Mouse (Mus musculus) limb, embryonic 15.5 days (tissue): Measurements from ENCODE around the gene Lrrn3. TPM values are rescaled to one million over a fixed set of nuclear protein-coding genes. Genes with fewer than 3 reads are reported as not detected.
A peak's percentile ranks its signal among the peaks of the same experiment; 100 is the strongest.

Experiments
- ATAC-seq: fragments of 200-750 bp; cut with Nextera tagmentation; 2 replicates; pipeline ENCODE4 v1.8.0; 2017; ENCODE audit warnings: low read depth, moderate TSS enrichment; ENCODE audit not compliant: insufficient number of reproducible peaks, low FRiP score, low TSS enrichment
- H3K27ac ChIP-seq: fragments of 300-500 bp; sonication (generic); 2 replicates; pipeline ENCODE4 v1.5.1; 2015; ENCODE audit warnings: moderate library complexity, mild to moderate bottlenecking, inconsistent platforms
- H3K27me3 ChIP-seq: fragments of 300-500 bp; sonication (generic); 2 replicates; pipeline ENCODE4 v1.6.1; 2015; ENCODE audit warnings: inconsistent platforms
- H3K36me3 ChIP-seq: fragments of 300-500 bp; sonication (generic); 2 replicates; pipeline ENCODE4 v1.6.1; 2015; ENCODE audit warnings: inconsistent platforms
- H3K4me1 ChIP-seq: fragments of 300-500 bp; sonication (generic); 2 replicates; pipeline ENCODE4 v1.6.1; 2015; ENCODE audit warnings: inconsistent platforms
- H3K4me2 ChIP-seq: fragments of 300-500 bp; sonication (generic); 2 replicates; pipeline ENCODE4 v1.6.1; 2015; ENCODE audit warnings: mild to moderate bottlenecking, inconsistent platforms
- H3K4me3 ChIP-seq: fragments of 300-500 bp; sonication (generic); 2 replicates; pipeline ENCODE4 v1.5.1; 2015; ENCODE audit warnings: mild to moderate bottlenecking, inconsistent platforms
- H3K9ac ChIP-seq: fragments of 300-500 bp; sonication (generic); 2 replicates; pipeline ENCODE4 v1.6.1; 2015; ENCODE audit warnings: inconsistent platforms
- H3K9me3 ChIP-seq: fragments of 300-500 bp; sonication (generic); 2 replicates; pipeline ENCODE4 v1.6.1; 2016; ENCODE audit warnings: inconsistent platforms
- WGBS: fragments of 180-500 bp; shearing (Covaris S2); methylation state at CpG from one replicate; pipeline ENCODE4 v1.1.7; 2015; 5-methylcytosine and 5-hydroxymethylcytosine counted together
- polyA plus RNA-seq: library from polyadenylated mRNA; unstranded; fragments of >200 nt; fragmentation: Nextera tagmentation; extraction: Ambion mirVana; gene quantifications from 2 replicates; pipeline ENCODE4 v1.2.1, GENCODE M21; 2015

The Lrrn3 gene
- polyA plus RNA-seq, 1 experiment from 2014 or later = 9.2 TPM

DNA sequence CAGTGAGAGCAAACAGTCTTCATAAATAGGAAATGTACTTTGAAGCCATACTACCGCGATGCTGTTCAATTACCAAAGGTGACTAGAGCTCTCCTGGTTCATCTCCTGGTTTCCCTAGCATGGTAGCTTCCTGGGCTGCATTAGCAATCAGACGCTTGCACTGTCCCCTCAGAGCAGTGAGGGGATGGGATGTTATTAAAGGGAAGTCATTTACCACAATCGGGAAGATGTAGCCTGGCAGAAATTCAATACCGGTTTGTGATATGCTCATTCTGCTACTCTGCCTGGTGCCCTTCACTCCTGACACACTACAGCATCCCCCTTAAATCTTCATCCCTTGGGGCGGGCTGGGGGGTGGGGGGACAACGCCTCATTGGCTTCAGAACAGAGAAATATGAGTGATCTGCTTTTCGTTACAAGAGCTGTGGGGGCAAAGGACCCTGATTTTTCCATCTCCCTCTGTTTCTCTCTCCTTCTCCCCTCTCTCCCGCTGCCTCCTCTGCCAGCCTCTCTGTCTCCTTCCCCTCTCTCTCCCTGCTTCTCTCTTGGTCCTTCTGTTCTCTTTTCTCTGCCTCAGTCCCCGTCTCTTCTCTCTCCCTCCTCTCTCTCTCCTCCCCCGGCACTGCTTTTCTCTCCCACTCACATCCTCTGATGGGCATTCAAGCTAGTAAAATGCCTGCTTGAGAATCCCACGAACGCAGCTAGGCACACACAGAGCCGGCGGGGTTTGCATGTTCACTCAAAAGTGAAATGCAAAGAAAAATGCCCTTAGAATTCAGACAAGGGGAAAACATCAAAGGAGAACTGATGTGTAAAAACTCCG, 1.3 kb downstream of the Lrrn3 start:
- Histone ChIP-seq H3K9ac (0 out of 2 replicates have a peak overlapping the region, but pooled peaks have one; percentile 5), H3K4me3 (peak overlapping the region; percentile 45), H3K36me3 (no peaks in the 10 kb centered on the region), H3K4me1 (peaks cover 12% of the 10 kb centered on the region), H3K9me3 (no peaks in the 10 kb centered on the region), H3K27me3 (no peaks in the 10 kb centered on the region), H3K27ac (no peak overlapping the region), H3K4me2 (peak overlapping the region; percentile 49)
- ATAC-seq = no peak
- WGBS = 18% methylated on average over 16 of the region's 16 CpGs

DNA sequence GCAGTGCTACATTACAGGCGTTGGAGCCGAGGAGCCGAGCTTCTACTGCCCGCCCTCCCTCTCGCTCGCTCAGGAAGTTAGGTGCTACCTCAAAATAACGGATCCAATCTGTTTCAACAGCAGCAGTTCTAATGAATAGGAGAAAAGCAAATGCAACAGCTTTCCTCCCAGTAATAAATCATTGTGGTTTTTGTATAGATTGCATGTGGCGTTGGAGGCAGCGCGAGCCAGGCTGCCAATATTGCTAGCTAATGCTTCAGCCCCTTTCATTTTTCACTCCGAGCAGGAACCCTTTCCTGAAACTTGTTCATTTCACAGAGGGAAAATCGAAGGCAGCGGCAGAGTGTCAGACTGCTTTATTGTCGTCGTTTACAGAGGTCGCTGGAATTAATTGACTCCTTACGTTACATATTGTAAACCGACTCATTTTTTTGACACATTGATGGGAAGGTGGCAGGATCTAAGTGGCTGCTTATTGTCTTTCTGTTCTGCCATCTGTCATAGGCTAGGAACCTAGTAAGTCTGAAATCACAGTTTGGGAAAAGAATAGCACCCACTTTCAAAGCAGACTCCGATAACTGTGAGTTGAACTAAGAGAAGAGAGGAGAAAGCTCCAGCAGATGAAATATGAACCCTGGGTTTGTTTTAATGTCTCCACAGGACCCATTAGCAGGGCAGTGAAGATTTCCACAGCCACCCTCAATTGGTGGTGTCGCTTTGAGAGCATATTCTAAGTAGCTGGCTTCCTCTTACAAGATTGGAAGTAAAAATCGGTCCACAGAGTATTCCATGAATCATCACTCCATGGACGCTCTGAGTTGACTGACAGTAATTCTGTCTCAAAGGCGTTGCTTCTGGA, 2.4 kb downstream of the Lrrn3 start:
- Histone ChIP-seq H3K4me2 (peak overlapping the region; percentile 49), H3K4me1 (peaks cover 12% of the 10 kb centered on the region), H3K4me3 (peak overlapping the region; percentile 45), H3K27me3 (no peaks in the 10 kb centered on the region), H3K27ac (no peak overlapping the region), H3K36me3 (no peaks in the 10 kb centered on the region), H3K9ac (peak overlapping the region; percentile 20; the same call in 1 of the 2 replicates), H3K9me3 (no peaks in the 10 kb centered on the region)
- WGBS = 17% methylated on average over 23 of the region's 23 CpGs
- ATAC-seq = no peak

DNA sequence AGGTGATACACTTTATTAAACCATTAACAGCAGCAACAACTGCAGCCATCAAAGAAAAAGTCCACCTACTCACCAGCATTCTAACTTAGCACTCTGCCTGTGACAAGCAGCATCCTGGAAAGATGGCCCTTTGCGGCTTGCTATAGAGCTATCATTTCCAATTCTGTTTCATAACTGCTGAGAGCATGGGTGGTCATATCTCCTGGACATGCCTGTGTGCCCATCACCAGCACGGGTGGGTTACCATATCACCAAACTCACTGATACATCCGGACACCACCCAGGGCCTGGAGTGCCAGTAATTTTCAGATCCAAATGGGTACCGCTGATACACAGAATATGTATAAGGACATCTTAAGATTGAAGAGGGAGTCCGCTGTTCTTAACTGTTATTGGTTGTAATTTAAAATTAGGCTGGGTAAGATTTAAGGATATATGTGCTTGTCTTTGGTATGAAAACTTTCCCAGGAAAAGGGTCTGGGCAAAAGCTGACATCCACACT, 3.1 kb downstream of the Lrrn3 start:
- 79% methylated on average over 5 of the region's 5 CpGs for WGBS
- no peak overlapping the region for H3K9ac ChIP-seq

DNA sequence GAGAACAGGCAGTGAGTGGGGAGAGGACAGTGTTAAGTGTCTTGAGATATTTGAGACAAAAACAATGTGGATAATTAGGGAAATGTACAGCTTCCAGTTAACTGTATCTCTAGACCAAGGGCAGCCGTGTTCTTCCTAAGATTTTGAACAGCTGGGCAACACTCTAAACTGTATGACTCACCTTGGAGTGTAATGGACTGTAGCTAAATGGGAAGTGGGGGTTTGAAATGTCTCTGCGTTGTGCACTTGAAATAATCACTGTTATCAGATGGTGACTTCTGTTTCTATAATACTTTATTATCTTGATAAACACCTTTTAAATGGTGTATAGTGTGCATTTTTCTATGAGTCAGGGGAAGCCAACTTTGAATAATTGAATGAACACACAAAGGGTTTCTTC, 4.7 kb downstream of the Lrrn3 start:
- no peak for ATAC-seq
- H3K4me2 ChIP-seq = no peak overlapping the region
- H3K36me3 ChIP-seq = no peaks in the 10 kb centered on the region
- no peak overlapping the region for H3K4me3 ChIP-seq
- no peaks in the 10 kb centered on the region for H3K27me3 ChIP-seq
- H3K4me1 ChIP-seq = peaks cover 12% of the 10 kb centered on the region
- no peak overlapping the region for H3K27ac ChIP-seq
- 59% methylated on average over 2 of the region's 2 CpGs for WGBS
- H3K9me3 ChIP-seq = no peaks in the 10 kb centered on the region
- H3K9ac ChIP-seq = no peak overlapping the region

More for the DNA sequence above, 3.1 kb downstream of the Lrrn3 start:
- H3K4me3 ChIP-seq = peak overlapping the region; percentile 45
- H3K9me3 ChIP-seq = no peaks in the 10 kb centered on the region
- H3K27me3 ChIP-seq = no peaks in the 10 kb centered on the region
- H3K4me1 ChIP-seq = peaks cover 12% of the 10 kb centered on the region
- ATAC-seq = no peak
- H3K36me3 ChIP-seq = no peaks in the 10 kb centered on the region
- H3K27ac ChIP-seq = no peak overlapping the region
- peak overlapping the region; percentile 49 for H3K4me2 ChIP-seq

DNA sequence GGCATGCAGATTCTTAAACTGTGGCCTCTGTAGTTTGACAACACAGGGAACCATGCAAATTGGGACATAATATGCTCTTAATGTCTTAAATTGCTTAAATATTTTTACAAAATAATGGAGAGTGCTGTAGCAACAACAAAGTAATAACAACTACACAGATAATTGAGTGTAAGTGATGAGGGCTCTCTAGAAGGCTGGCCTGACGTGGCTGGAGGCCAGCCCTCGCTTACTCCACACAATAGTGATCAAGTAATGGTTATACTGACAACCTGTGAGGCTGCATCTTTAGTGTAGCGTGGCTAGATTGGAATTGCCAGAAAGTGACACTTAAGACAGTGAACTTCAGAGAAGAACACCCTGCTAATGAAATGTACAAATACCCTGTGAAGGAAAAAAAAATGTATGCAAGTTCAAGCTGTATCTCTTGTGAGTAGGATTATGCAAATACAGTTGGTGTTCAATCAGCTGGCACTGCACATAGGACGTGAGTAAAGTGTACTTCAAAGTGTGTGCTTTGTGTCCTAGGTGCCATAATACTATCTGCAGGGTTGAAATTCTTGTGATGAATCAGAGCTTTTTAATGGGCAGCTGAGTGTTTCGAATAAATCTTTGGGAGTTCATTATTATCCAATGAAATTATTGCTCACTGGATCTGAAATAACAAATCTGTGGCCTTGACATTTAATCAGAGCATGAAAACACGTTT, 17.0 kb downstream of the Lrrn3 start:
- Histone ChIP-seq H3K9ac (no peak overlapping the region), H3K4me1 (no peaks in the 10 kb centered on the region), H3K27ac (no peak overlapping the region), H3K4me3 (no peak overlapping the region), H3K4me2 (no peak overlapping the region), H3K27me3 (no peaks in the 10 kb centered on the region), H3K36me3 (no peaks in the 10 kb centered on the region), H3K9me3 (no peaks in the 10 kb centered on the region)
- WGBS = 63% methylated on average over 6 of the region's 6 CpGs
- ATAC-seq = no peak

DNA sequence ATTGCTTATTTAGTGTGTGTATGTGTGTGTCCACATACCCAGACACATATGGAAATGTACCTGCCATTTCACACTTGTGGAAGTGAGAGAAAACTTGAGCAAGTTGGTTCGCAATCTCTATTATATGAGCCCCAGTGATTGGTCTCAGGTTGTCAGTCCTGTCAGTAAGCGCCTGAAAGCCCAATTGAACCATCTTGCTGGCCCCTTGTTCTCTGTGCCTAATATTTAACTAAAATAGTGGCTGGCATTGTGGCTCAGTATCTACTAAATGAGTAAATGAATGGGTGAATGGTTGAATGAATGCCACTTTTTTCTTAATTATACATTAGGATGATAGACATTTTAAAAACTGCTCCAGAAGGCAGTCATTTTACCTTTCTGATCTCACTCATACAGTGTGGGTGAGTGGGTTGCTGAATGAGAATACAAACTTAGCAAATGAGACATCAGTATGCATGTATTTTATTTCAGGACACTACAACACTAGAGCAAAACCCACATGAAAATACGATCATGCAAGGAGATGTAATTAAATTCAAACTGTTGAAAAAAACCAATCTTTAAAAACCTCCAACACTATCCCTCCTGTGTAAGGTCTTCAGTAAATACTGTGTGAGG, 17.7 kb downstream of the Lrrn3 start:
- no peak for ATAC-seq
- Histone ChIP-seq H3K4me3 (no peak overlapping the region), H3K36me3 (no peaks in the 10 kb centered on the region), H3K4me1 (no peaks in the 10 kb centered on the region), H3K4me2 (no peak overlapping the region), H3K9ac (no peak overlapping the region), H3K9me3 (no peaks in the 10 kb centered on the region), H3K27me3 (no peaks in the 10 kb centered on the region), H3K27ac (no peak overlapping the region)
- 83% methylated on average over 3 of the region's 3 CpGs for WGBS

DNA sequence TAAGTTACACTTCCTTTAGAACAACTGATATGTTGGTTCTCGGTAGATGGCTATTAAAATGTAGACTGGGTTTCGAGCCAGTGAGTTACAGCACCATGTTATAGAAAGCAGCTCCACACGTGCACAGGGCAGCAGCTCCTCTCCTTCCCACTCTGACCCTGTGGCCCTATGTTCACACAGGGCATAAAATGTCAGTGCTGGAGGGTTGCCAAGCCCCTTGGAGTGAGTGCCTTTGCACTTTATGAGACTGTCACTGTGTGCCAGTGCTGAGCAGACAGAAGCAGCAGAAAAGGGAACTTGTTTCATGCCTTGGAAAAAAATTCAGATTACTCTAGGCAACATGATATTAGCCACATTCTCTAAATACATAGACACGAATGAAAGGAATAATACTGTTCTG, 47.8 kb downstream of the Lrrn3 start:
- 20% methylated on average over 4 of the region's 4 CpGs for WGBS
- Histone ChIP-seq H3K4me2 (no peak overlapping the region), H3K27ac (no peak overlapping the region), H3K27me3 (no peaks in the 10 kb centered on the region), H3K9me3 (no peaks in the 10 kb centered on the region), H3K4me3 (no peak overlapping the region), H3K9ac (no peak overlapping the region), H3K36me3 (no peaks in the 10 kb centered on the region), H3K4me1 (0 out of 2 replicates have a peak, but pooled peaks cover 6% of the 10 kb centered on the region)
- ATAC-seq = peak; percentile 40; the same call in 1 of the 2 replicates

DNA sequence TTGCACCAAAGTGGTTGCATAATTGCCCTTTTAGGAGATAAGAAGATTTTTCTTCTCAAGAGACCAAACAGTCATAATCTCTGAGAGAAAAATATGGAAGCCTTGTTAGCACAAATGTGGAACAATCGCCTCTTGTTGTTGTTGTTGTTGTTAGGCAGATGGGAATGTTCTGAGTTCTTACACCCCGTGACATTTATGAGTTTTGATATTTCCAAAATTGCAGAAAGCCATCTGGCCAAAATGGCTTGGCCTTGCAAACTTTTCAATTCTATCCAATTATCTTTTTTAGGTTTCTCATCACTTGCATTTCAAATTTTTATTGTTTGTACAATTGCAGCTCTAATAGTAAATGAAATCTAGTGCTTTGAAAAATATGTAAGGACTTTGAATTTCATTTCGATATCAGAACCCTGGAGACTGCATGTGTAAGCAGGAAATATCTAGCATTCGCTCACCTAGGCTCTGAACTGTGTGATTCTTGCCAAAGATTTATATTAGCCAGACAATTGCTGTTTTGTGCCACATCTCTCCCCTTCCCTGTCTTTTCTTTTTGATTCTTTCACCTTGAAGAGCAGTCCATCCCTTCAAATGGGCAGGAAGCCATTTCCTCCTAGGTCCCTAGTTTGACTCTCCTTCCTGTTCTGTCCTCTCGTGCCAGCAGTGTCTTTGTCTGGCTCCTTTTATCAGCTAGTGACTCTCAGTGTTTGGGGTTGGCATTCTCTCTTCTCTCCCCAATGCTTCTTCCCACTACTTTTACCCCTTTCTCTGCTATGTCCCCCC, 49.8 kb downstream of the Lrrn3 start:
- no peak overlapping the region for H3K9ac ChIP-seq
- 74% methylated on average over 5 of the region's 5 CpGs for WGBS
- no peak overlapping the region for H3K27ac ChIP-seq
- H3K27me3 ChIP-seq = no peaks in the 10 kb centered on the region
- H3K4me3 ChIP-seq = no peak overlapping the region
- H3K4me2 ChIP-seq = no peak overlapping the region
- no peaks in the 10 kb centered on the region for H3K9me3 ChIP-seq
- no peak for ATAC-seq
- H3K4me1 ChIP-seq = 0 out of 2 replicates have a peak, but pooled peaks cover 6% of the 10 kb centered on the region
- H3K36me3 ChIP-seq = no peaks in the 10 kb centered on the region

DNA sequence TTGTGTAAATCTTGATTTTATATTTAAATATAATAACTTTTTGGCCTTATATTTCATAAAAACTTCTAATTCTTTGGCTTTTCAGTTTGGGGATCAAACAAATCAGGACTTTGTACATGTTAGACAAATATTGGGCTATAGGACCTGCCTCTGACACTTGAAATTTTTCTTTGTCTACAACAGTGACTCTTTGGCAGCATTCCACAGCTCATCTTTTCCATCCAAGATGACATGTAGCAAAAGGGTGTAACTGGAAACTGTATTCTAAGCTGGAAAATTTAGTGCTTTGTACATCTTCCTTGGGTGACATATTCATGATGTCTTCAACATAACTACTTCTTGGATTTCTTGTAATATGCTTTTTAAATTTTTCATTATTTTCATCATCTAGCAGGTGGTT, 57.4 kb downstream of the Lrrn3 start:
- Histone ChIP-seq H3K9ac (no peak overlapping the region), H3K27ac (no peak overlapping the region), H3K9me3 (no peaks in the 10 kb centered on the region), H3K4me2 (no peak overlapping the region), H3K4me3 (no peak overlapping the region), H3K36me3 (no peaks in the 10 kb centered on the region), H3K4me1 (no peaks in the 10 kb centered on the region), H3K27me3 (no peaks in the 10 kb centered on the region)
- ATAC-seq = no peak

DNA sequence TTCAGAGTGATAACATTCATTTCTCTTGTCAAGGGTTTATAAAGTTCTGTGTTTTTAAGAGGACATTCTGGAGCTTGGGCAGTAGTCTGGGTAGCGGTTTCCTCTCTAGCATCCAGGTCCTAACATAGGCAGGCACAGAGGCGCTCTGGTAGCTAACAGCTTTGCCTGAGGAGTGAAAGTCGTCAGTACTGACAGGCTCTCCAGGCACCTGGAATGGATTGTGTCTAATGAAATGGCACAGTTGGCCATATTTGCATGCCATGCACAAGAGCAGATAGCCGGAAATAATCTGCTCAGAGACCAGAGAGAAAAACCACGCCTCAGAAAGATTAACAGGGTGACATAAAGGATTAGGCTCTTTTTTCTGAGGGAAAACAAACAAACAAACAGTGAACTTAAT, 58.8 kb downstream of the Lrrn3 start:
- no peaks in the 10 kb centered on the region for H3K27me3 ChIP-seq
- no peak overlapping the region for H3K27ac ChIP-seq
- WGBS = 58% methylated on average over 5 of the region's 5 CpGs
- H3K4me3 ChIP-seq = no peak overlapping the region
- no peak overlapping the region for H3K9ac ChIP-seq
- no peaks in the 10 kb centered on the region for H3K4me1 ChIP-seq
- no peaks in the 10 kb centered on the region for H3K9me3 ChIP-seq
- H3K4me2 ChIP-seq = no peak overlapping the region
- no peaks in the 10 kb centered on the region for H3K36me3 ChIP-seq
- no peak for ATAC-seq
